Mouse (Mus musculus): ENCODE measurements around the gene Uchl1.

- TF ChIP-seq POLR2A (IDR thresholded peaks at IDR 0.05; ENCODE audit: borderline replicate concordance, low read depth, low read length) (no peak), CTCF (IDR thresholded peaks at IDR 0.05; ENCODE audit: low read depth, low read length) (no peak)
Observed at GRCm38 (mm10) chr5:66715498-66715931, 39.6 kb downstream of the Uchl1 start.
